Mouse (Mus musculus) C2C12 (cell line): ENCODE results near the gene Krt4.

Experiments
- CEBPB ChIP-seq: IDR thresholded peaks from one replicate; pipeline ENCODE4 v1.6.1; 2011; ENCODE audit warnings: low read depth, mild to moderate bottlenecking, control low read depth, moderate library complexity
- CTCF ChIP-seq: IDR thresholded peaks from one replicate; pipeline ENCODE4 v1.5.1; 2011; ENCODE audit not compliant: control insufficient read depth, insufficient read depth, insufficient read length

DNA sequence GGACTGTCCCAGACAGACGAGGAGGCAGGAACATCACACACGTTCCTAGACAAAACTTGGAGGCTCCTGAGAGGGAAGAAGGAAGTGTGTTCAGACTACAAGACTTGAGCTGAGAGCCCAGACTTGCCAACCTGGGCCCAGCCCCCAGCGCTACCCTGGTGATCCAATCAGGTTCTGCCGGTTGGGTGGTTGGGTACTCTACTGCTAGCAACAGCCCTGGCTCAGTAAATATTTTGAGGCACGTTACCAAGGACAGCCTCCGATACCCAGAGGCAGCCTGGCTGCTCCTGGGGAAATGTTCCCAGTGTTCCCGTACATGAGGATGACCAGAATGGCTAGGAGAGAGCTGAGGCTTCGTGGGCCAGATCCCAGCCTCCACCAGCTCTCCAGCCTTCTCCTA is 42.3 kb upstream of the Krt4 start:
- TF ChIP-seq CTCF (no peak), CEBPB (no peak)
